Mouse (Mus musculus) heart, embryonic 11.5 days (tissue): ENCODE measurements around the gene Slc39a3. TPM values are rescaled to one million over a fixed set of nuclear protein-coding genes. Genes with fewer than 3 reads are reported as not detected.
"Not testable (repeated sequence)": the region's sequence is repeated elsewhere in the genome, so short reads cannot be mapped to it uniquely, and the experiment has no call there.

Experiments
- ATAC-seq: fragments of 200-750 bp; cut with Nextera tagmentation; replicated peaks from 2 replicates; pipeline ENCODE4 v1.8.0; 2017; ENCODE audit warnings: moderate library complexity; ENCODE audit not compliant: insufficient number of reproducible peaks, low FRiP score, low TSS enrichment
- H3K27ac ChIP-seq: fragments of 300-500 bp; sonication (generic); 2 replicates; pipeline ENCODE4 v1.5.1; 2014; ENCODE audit warnings: mild to moderate bottlenecking, low read depth, low read length
- H3K27me3 ChIP-seq: fragments of 300-500 bp; sonication (generic); 2 replicates; pipeline ENCODE4 v1.6.1; 2014; ENCODE audit warnings: mild to moderate bottlenecking, low read length, mixed read lengths; ENCODE audit not compliant: control insufficient read depth, insufficient read depth
- H3K36me3 ChIP-seq: fragments of 300-500 bp; sonication (generic); 2 replicates; pipeline ENCODE4 v1.6.1; 2014; ENCODE audit warnings: mild to moderate bottlenecking, low read length, moderate library complexity, mixed read lengths; ENCODE audit not compliant: control insufficient read depth, insufficient read depth
- H3K4me1 ChIP-seq: fragments of 300-500 bp; sonication (generic); 2 replicates; pipeline ENCODE4 v1.6.1; 2014; ENCODE audit warnings: low read length; ENCODE audit not compliant: control insufficient read depth, insufficient read depth
- H3K4me2 ChIP-seq: fragments of 300-500 bp; sonication (generic); 2 replicates; pipeline ENCODE4 v1.6.1; 2014; ENCODE audit warnings: mild to moderate bottlenecking, moderate library complexity
- H3K4me3 ChIP-seq: fragments of 300-500 bp; sonication (generic); 2 replicates; pipeline ENCODE4 v1.5.1; 2014; ENCODE audit warnings: low read depth, low read length
- H3K9ac ChIP-seq: fragments of 300-500 bp; sonication (generic); 2 replicates; pipeline ENCODE4 v1.6.1; 2014; ENCODE audit warnings: mild to moderate bottlenecking, low read depth, low read length, moderate library complexity
- H3K9me3 ChIP-seq: fragments of 300-500 bp; sonication (generic); replicated peaks from 2 replicates; pipeline ENCODE4 v1.6.1; 2016; ENCODE audit warnings: low read length; ENCODE audit not compliant: control insufficient read depth
- WGBS: fragments of 180-500 bp; shearing (Covaris S2); extraction: QIAGEN DNeasy Blood & Tissue Kit; methylation state at CpG from one replicate; pipeline ENCODE4 v1.1.7; 2014; ENCODE audit not compliant: insufficient replicate concordance; 5-methylcytosine and 5-hydroxymethylcytosine counted together
- polyA plus RNA-seq: library from polyadenylated mRNA; unstranded; fragments of >200 nt; fragmentation: Nextera tagmentation; extraction: Ambion mirVana; gene quantifications from 2 replicates; pipeline ENCODE4 v1.2.1, GENCODE M21; 2014

The Slc39a3 gene
- polyA plus RNA-seq, 1 experiment from 2014 or later: 3.9 TPM

- WGBS: 92% methylated on average over 8 of the region's 8 CpGs
- H3K9ac ChIP-seq: no peak overlapping the region
- H3K27ac ChIP-seq: no peak overlapping the region
- H3K4me1 ChIP-seq: peaks cover 7% of the 10 kb centered on the region; the same call in 1 of the 2 replicates
- no peaks in the 10 kb centered on the region for H3K36me3 ChIP-seq
- H3K27me3 ChIP-seq: peaks cover 28% of the 10 kb centered on the region
- no peak overlapping the region for H3K4me2 ChIP-seq
- no peaks in the 10 kb centered on the region for H3K9me3 ChIP-seq
- H3K4me3 ChIP-seq: no peak overlapping the region
- ATAC-seq: no peak
Measured at GRCm38 (mm10) chr10:80996501-80996900, 40.7 kb downstream of the Slc39a3 start.

GRCm38 (mm10) chr10:80995091-80995632 is 42.1 kb downstream of the Slc39a3 start:
- 0 out of 2 replicates have a peak overlapping the region, but pooled peaks have one; percentile 5 for H3K4me3 ChIP-seq
- WGBS: 11% methylated on average over 21 of the region's 21 CpGs
- H3K27ac ChIP-seq: no peak overlapping the region
- H3K4me2 ChIP-seq: peak overlapping the region; percentile 39
- no peak overlapping the region for H3K9ac ChIP-seq
- peaks cover 3% of the 10 kb centered on the region; the same call in 1 of the 2 replicates for H3K4me1 ChIP-seq
- no peaks in the 10 kb centered on the region for H3K9me3 ChIP-seq
- H3K36me3 ChIP-seq: no peaks in the 10 kb centered on the region
- no peak for ATAC-seq
- peaks cover 22% of the 10 kb centered on the region for H3K27me3 ChIP-seq

DNA sequence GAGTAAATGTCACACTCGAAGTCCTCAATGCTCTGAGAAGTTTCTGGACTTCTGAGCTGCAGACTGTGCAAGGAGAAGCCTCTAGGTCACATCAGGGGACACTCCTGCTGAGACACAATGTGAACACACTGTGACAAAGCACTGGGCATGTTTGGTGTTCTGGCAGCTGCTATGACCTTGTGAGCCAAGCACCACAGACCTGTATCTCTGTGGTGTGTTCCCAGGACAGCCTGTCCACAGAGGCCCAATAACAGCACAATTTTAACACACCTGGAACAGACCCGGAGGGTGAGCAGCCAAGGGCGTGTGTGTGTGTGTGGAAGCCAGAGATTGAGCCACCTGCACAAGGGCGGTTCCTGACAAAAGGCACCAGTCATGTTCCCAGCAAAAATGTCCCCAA is 42.6 kb downstream of the Slc39a3 start:
- ATAC-seq: no peak
- Histone ChIP-seq H3K36me3 (no peaks in the 10 kb centered on the region), H3K27me3 (peaks cover 22% of the 10 kb centered on the region), H3K4me3 (no peak overlapping the region), H3K9me3 (no peaks in the 10 kb centered on the region), H3K27ac (no peak overlapping the region), H3K4me1 (peaks cover 3% of the 10 kb centered on the region; the same call in 1 of the 2 replicates), H3K4me2 (peak overlapping the region; percentile 39; the same call in 1 of the 2 replicates), H3K9ac (no peak overlapping the region)
- 55% methylated on average over 4 of the region's 4 CpGs for WGBS

DNA sequence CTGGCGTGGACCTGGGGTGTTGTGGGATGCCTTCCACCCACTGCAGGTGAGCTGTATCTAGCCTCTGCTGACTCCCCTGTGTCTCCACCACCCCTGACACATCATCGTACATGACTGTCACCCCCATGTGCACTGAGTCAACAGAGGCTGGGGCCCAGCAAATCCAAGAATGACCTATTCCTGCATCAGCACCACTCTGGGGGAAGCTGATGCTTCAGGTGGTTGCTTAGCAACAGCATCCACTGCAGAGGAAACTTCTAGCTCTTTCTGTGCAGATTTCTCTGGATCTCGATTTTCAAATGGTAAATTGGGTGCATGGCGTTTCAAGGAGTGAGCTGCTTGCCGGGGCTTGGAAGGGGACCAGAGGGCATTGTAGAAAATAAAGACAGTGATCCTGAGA is 44.0 kb downstream of the Slc39a3 start:
- H3K36me3 ChIP-seq: no peaks in the 10 kb centered on the region
- no peaks in the 10 kb centered on the region for H3K9me3 ChIP-seq
- H3K4me1 ChIP-seq: peaks cover 3% of the 10 kb centered on the region; the same call in 1 of the 2 replicates
- WGBS: 73% methylated on average over 5 of the region's 5 CpGs
- H3K27me3 ChIP-seq: peaks cover 17% of the 10 kb centered on the region
- no peak overlapping the region for H3K27ac ChIP-seq
- no peak overlapping the region for H3K4me2 ChIP-seq
- no peak overlapping the region for H3K4me3 ChIP-seq
- no peak overlapping the region for H3K9ac ChIP-seq
- no peak for ATAC-seq

DNA sequence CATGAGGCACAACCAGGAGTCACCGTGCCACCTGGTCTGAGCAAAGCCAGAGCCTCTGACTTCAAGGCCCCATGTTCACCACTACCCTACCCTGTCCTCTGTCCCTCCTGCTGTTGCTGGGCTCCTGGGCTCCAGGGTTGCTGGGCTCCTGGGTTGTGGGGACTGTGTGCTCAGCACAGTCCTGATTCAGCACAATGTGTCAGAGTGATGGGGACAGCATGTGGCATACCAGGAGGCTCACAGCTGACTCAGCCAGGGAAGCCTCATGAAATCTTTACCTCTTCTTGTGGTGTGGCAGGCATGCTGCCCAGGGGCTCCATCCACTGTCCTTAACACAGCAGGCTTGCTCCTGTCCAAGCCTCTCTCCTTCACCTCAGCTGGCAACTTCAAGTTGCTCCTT is 45.3 kb downstream of the Slc39a3 start:
- peaks cover 13% of the 10 kb centered on the region for H3K4me1 ChIP-seq
- H3K4me2 ChIP-seq: no peak overlapping the region

GRCm38 (mm10) chr10:80991007-80991406 is 46.2 kb downstream of the Slc39a3 start:
- no peaks in the 10 kb centered on the region for H3K36me3 ChIP-seq
- H3K4me1 ChIP-seq: peaks cover 13% of the 10 kb centered on the region
- no peaks in the 10 kb centered on the region for H3K9me3 ChIP-seq
- no peak overlapping the region for H3K4me2 ChIP-seq
- no peak overlapping the region for H3K4me3 ChIP-seq
- peaks cover 18% of the 10 kb centered on the region for H3K27me3 ChIP-seq
- no peak for ATAC-seq
- H3K27ac ChIP-seq: no peak overlapping the region
- no peak overlapping the region for H3K9ac ChIP-seq
- 17% methylated on average over 3 of the region's 3 CpGs for WGBS

More for the DNA sequence above, 45.3 kb downstream of the Slc39a3 start:
- H3K9me3 ChIP-seq: no peaks in the 10 kb centered on the region
- no peaks in the 10 kb centered on the region for H3K36me3 ChIP-seq
- H3K4me3 ChIP-seq: no peak overlapping the region
- H3K9ac ChIP-seq: no peak overlapping the region
- 67% methylated on average over 1 of the region's 1 CpGs for WGBS
- H3K27ac ChIP-seq: no peak overlapping the region
- peaks cover 11% of the 10 kb centered on the region for H3K27me3 ChIP-seq
- ATAC-seq: no peak

DNA sequence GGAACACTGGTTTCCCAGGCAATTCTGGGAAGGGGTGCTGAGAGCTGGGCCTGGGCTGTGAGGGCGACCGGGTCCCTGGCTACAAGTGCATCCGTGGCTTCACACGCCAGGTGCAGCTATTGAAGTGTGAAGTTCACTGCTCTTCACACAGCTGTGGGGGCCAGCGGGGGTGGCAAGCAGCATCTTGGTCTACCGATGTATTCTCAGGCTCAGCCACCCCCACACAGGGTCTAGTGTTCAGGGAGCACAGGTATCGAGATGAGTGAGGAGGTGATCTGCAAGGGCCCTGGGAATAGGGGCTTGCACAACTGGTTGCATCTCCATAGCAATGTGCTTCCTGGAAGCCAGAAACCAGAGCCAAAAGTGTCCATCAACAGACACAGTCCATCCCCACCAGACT is 46.8 kb downstream of the Slc39a3 start:
- 66% methylated on average over 7 of the region's 7 CpGs for WGBS

DNA sequence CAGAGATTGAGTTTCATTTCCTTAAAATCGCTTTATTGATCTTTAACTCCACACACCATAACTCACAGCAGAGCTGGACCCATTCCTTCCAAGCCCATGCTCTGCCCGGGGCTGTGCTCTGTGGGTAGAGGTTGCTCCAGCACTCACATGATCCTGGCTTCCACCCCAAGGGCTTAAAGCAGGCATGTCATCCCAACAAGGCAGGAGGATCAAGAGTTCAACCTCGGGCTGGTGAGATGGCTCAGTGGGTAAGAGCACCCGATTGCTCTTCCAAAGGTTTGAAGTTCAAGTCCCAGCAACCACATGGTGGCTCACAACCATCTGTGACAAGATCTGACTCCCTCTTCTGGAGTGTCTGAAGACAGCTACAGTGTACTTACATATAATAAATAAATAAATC is 47.4 kb downstream of the Slc39a3 start:
- Histone ChIP-seq H3K27me3 (peaks cover 29% of the 10 kb centered on the region), H3K4me1 (peaks cover 22% of the 10 kb centered on the region)
- WGBS: 57% methylated on average over 4 of the region's 4 CpGs
- ATAC-seq, H3K4me2 ChIP-seq, H3K9me3 ChIP-seq, H3K27ac ChIP-seq, H3K36me3 ChIP-seq, H3K9ac ChIP-seq, H3K4me3 ChIP-seq: not testable (repeated sequence)

More for the DNA sequence above, 46.8 kb downstream of the Slc39a3 start:
- peaks cover 18% of the 10 kb centered on the region for H3K4me1 ChIP-seq
- ATAC-seq: no peak
- no peak overlapping the region for H3K9ac ChIP-seq
- H3K4me3 ChIP-seq: no peak overlapping the region
- H3K36me3 ChIP-seq: no peaks in the 10 kb centered on the region
- no peak overlapping the region for H3K4me2 ChIP-seq
- H3K9me3 ChIP-seq: no peaks in the 10 kb centered on the region
- H3K27me3 ChIP-seq: peaks cover 23% of the 10 kb centered on the region
- no peak overlapping the region for H3K27ac ChIP-seq

DNA sequence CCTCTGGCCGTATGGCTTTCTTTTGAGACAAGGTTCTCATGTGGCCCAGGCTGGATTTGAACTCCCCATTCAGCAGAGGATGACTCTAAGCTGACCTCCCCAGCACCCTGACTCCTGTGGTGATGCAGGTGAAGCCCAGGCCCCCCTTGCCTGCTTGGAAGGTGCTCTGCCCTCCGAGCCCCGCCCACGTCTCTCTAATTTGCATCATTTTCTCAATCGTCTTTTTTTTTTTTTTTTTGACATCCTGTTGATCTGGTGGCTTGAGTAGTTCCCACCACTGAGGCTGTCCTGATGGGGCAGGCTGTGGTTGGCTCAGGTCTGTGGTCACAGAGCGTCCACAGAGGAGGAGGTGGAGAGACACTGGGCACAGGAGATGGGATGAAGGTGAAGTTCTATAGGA is 47.8 kb downstream of the Slc39a3 start:
- Histone ChIP-seq H3K9ac (no peak overlapping the region), H3K4me1 (peaks cover 19% of the 10 kb centered on the region), H3K9me3 (no peaks in the 10 kb centered on the region), H3K4me3 (no peak overlapping the region), H3K27ac (no peak overlapping the region), H3K27me3 (peaks cover 32% of the 10 kb centered on the region), H3K36me3 (no peaks in the 10 kb centered on the region), H3K4me2 (no peak overlapping the region)
- 52% methylated on average over 6 of the region's 6 CpGs for WGBS
- ATAC-seq: no peak
